Mouse (Mus musculus) olfactory bulb, adult 2 months (tissue): ENCODE data around the gene Scp2. TPM values are rescaled to one million over a fixed set of nuclear protein-coding genes. Genes with fewer than 3 reads are reported as not detected.
A peak's percentile ranks its signal among the peaks of the same experiment; 100 is the strongest.
"Not testable (repeated sequence)": the region's sequence is repeated elsewhere in the genome, so short reads cannot be mapped to it uniquely, and the experiment has no call there.

ENCODE experiments used
- H3K27ac ChIP-seq: fragments of 200-500 bp; 2 replicates; pipeline ENCODE4 v1.5.1; 2012; ENCODE audit warnings: low read depth, low read length; ENCODE audit not compliant: insufficient read depth
- H3K4me1 ChIP-seq: fragments of 200-500 bp; 2 replicates; pipeline ENCODE4 v1.6.1; 2012; ENCODE audit warnings: low read length; ENCODE audit not compliant: control insufficient read depth, insufficient read depth
- H3K4me3 ChIP-seq: fragments of 200-500 bp; 2 replicates; pipeline ENCODE4 v1.5.1; 2012; ENCODE audit warnings: mild to moderate bottlenecking, low read depth, low read length, moderate library complexity; ENCODE audit not compliant: insufficient read depth
- CTCF ChIP-seq: fragments of 200-500 bp; IDR thresholded peaks from 2 replicates; pipeline ENCODE4 v1.5.1; 2012; ENCODE audit warnings: low read depth, mild to moderate bottlenecking, low read length, moderate library complexity; ENCODE audit not compliant: insufficient read depth
- POLR2A ChIP-seq: fragments of 200-500 bp; IDR thresholded peaks from 2 replicates; pipeline ENCODE4 v1.6.1; 2012; ENCODE audit warnings: mild to moderate bottlenecking, low read depth, low read length, moderate library complexity; ENCODE audit not compliant: insufficient read depth
- WGBS: fragments of 180-500 bp; shearing (Covaris S2); methylation state at CpG from one replicate; pipeline ENCODE4 v1.1.7; 2018; 5-methylcytosine and 5-hydroxymethylcytosine counted together
- polyA plus RNA-seq: library from polyadenylated mRNA; stranded (reverse); fragments of >200 nt; gene quantifications from 2 replicates; pipeline ENCODE4 v1.2.4, GENCODE M21; 2012; ENCODE audit warnings: low replicate concordance; ENCODE audit not compliant: missing spikeins, insufficient read depth, insufficient read length

Scp2 gene
- polyA plus RNA-seq: not detected in 2 replicates

- no peaks in the 10 kb centered on the region for H3K4me1 ChIP-seq
- H3K27ac ChIP-seq: no peak within 1 kb of the TSS
- 89% methylated on average over 1 of the region's 1 CpGs for WGBS
- H3K4me3 ChIP-seq: no peak within 1 kb of the TSS
- no peak for TF ChIP-seq CTCF
- no peak for TF ChIP-seq POLR2A
Observed at GRCm38 (mm10) chr4:108144880-108145279, at the start of gene Scp2. Gene Scp2, minus strand, starts transcription at chr4:108144998.

- WGBS: 86% methylated on average over 2 of the region's 2 CpGs
- no peak for TF ChIP-seq CTCF
- TF ChIP-seq POLR2A: no peak
- H3K4me3 ChIP-seq: no peak overlapping the region
- H3K4me1 ChIP-seq: no peaks in the 10 kb centered on the region
- no peak overlapping the region for H3K27ac ChIP-seq
Observed at GRCm38 (mm10) chr4:108192821-108193323, 48.1 kb upstream of the Scp2 start.

- WGBS: 79% methylated on average over 1 of the region's 1 CpGs
- TF ChIP-seq CTCF (no peak), POLR2A (no peak)
- H3K4me3 ChIP-seq: no peak overlapping the region
- H3K4me1 ChIP-seq: no peaks in the 10 kb centered on the region
- H3K27ac ChIP-seq: no peak overlapping the region
Observed at GRCm38 (mm10) chr4:108182278-108182677, 37.5 kb upstream of the Scp2 start.

- Histone ChIP-seq H3K27ac (no peak overlapping the region), H3K4me1 (peaks cover 8% of the 10 kb centered on the region), H3K4me3 (no peak overlapping the region)
- 72% methylated on average over 6 of the region's 6 CpGs for WGBS
- TF ChIP-seq CTCF (no peak), POLR2A (no peak)
Observed at GRCm38 (mm10) chr4:108168056-108168455, 23.3 kb upstream of the Scp2 start.

GRCm38 (mm10) chr4:108166874-108167273, 22.1 kb upstream of the Scp2 start:
- Histone ChIP-seq H3K27ac (no peak overlapping the region), H3K4me1 (peaks cover 8% of the 10 kb centered on the region), H3K4me3 (no peak overlapping the region)
- TF ChIP-seq POLR2A: no peak
- 84% methylated on average over 4 of the region's 4 CpGs for WGBS

- WGBS: 1% methylated on average over 43 of the region's 43 CpGs
- peak; percentile 30; the same call in 1 of the 2 replicates for TF ChIP-seq CTCF
- TF ChIP-seq POLR2A: no peak
- Histone ChIP-seq H3K27ac (no peak within 1 kb of the TSS), H3K4me3 (peak within 1 kb of the TSS; percentile 45), H3K4me1 (peaks cover 8% of the 10 kb centered on the region)
Observed at GRCm38 (mm10) chr4:108165152-108165895, 20.5 kb upstream of the Scp2 start, which contains the start of gene Echdc2. Gene Echdc2, plus strand, starts transcription at chr4:108165437.

- H3K4me3 ChIP-seq: no peak overlapping the region
- no peak overlapping the region for H3K27ac ChIP-seq
- TF ChIP-seq POLR2A: no peak
- TF ChIP-seq CTCF: no peak
- H3K4me1 ChIP-seq: peaks cover 8% of the 10 kb centered on the region
- WGBS: 92% methylated on average over 3 of the region's 3 CpGs
Observed at GRCm38 (mm10) chr4:108163291-108163690, 18.5 kb upstream of the Scp2 start.

GRCm38 (mm10) chr4:108161936-108162335, 17.1 kb upstream of the Scp2 start:
- no peak overlapping the region for H3K27ac ChIP-seq
- TF ChIP-seq POLR2A (no peak), CTCF (no peak)
- WGBS: 91% methylated on average over 8 of the region's 8 CpGs
- H3K4me1 ChIP-seq: peaks cover 8% of the 10 kb centered on the region
- no peak overlapping the region for H3K4me3 ChIP-seq

- H3K4me1 ChIP-seq, H3K27ac ChIP-seq, H3K4me3 ChIP-seq: not testable (repeated sequence)
- 85% methylated on average over 1 of the region's 1 CpGs for WGBS
Observed at GRCm38 (mm10) chr4:108155141-108155540, 10.3 kb upstream of the Scp2 start.

- 47% methylated on average over 3 of the region's 3 CpGs for WGBS
- not testable (repeated sequence) for H3K4me1 ChIP-seq, H3K27ac ChIP-seq, H3K4me3 ChIP-seq
Observed at GRCm38 (mm10) chr4:108145554-108145953, 756 bp upstream of the Scp2 start.
